In genomic region chr11:114448776-114449401, GRCm38 (mm10) we compare ENCODE assay signal across 9 mouse cellular contexts.
DNase-seq lines count a peak whose midpoint lies in the region; ATAC-seq and TF ChIP-seq lines count a peak whose summit lies in the region.
"Had no signal": no experiment of that assay in that cellular context is flagged by ENCODE, and none has a peak within 500 bp of the region (broad histone marks: within the 10 kb centered on the region; RNA-seq: fewer than 3 reads in every experiment).

No protein-coding gene starts in this region.

- no peaks in the 10 kb centered on the region for H3K9me3 ChIP-seq in forebrain, embryonic 15.5 days
- no peaks in the 10 kb centered on the region for H3K9me3 ChIP-seq in forebrain, embryonic 10.5 days
- no peaks in the 10 kb centered on the region for H3K9me3 ChIP-seq in embryonic facial prominence, embryonic 15.5 days (replicated peaks)
- H3K9me3 ChIP-seq in heart, embryonic 13.5 days: no peaks in the 10 kb centered on the region
- H3K9me3 ChIP-seq in intestine, embryonic 15.5 days: no peaks in the 10 kb centered on the region
- H3K9me3 ChIP-seq: limb, embryonic 12.5 days had no signal

- intact Hi-C loops in left cerebral cortex, postnatal 25 days (cut with DNase I): no loop called here

- H3K4me1 ChIP-seq in forebrain, embryonic 15.5 days: peaks cover 51% of the 10 kb centered on the region
- peaks cover 35% of the 10 kb centered on the region for H3K4me1 ChIP-seq in forebrain, embryonic 10.5 days
- H3K4me1 ChIP-seq in embryonic facial prominence, embryonic 15.5 days: peaks cover 44% of the 10 kb centered on the region
- H3K4me1 ChIP-seq in heart, embryonic 13.5 days: peaks cover 45% of the 10 kb centered on the region
- peaks cover 15% of the 10 kb centered on the region for H3K4me1 ChIP-seq in intestine, embryonic 15.5 days (replicated peaks)

- WGBS in forebrain, embryonic 15.5 days: 23% methylated on average over 13 of the region's 13 CpGs
- WGBS in forebrain, embryonic 10.5 days: 58% methylated on average over 13 of the region's 13 CpGs
- 25% methylated on average over 13 of the region's 13 CpGs for WGBS in embryonic facial prominence, embryonic 15.5 days
- WGBS in heart, embryonic 13.5 days: 13% methylated on average over 13 of the region's 13 CpGs
- 40% methylated on average over 13 of the region's 13 CpGs for WGBS in intestine, embryonic 15.5 days

- no peak overlapping the region for H3K4me2 ChIP-seq in forebrain, embryonic 15.5 days (replicated peaks)
- no peak overlapping the region for H3K4me2 ChIP-seq in embryonic facial prominence, embryonic 15.5 days (replicated peaks)
- peak overlapping the region; percentile 43 for H3K4me2 ChIP-seq in heart, embryonic 13.5 days
- H3K4me2 ChIP-seq in intestine, embryonic 15.5 days (replicated peaks): no peak overlapping the region
- H3K4me2 ChIP-seq: limb, embryonic 12.5 days had no signal

- H3K4me3 ChIP-seq in forebrain, embryonic 15.5 days: no peak overlapping the region
- H3K4me3 ChIP-seq in forebrain, embryonic 10.5 days: no peak overlapping the region
- no peak overlapping the region for H3K4me3 ChIP-seq in embryonic facial prominence, embryonic 15.5 days (replicated peaks)
- no peak overlapping the region for H3K4me3 ChIP-seq in heart, embryonic 13.5 days
- H3K4me3 ChIP-seq in intestine, embryonic 15.5 days (replicated peaks): no peak overlapping the region
- H3K4me3 ChIP-seq: limb, embryonic 12.5 days had no signal

- no peak for TF ChIP-seq CTCF in Patski (IDR thresholded peaks at IDR 0.05)

- no peaks in the 10 kb centered on the region for H3K27me3 ChIP-seq in forebrain, embryonic 15.5 days
- H3K27me3 ChIP-seq in forebrain, embryonic 10.5 days (ENCODE audit: poor library complexity, severe bottlenecking): peaks cover 27% of the 10 kb centered on the region
- H3K27me3 ChIP-seq in Patski: no peaks in the 10 kb centered on the region
- no peaks in the 10 kb centered on the region for H3K27me3 ChIP-seq in embryonic facial prominence, embryonic 15.5 days
- peaks cover 15% of the 10 kb centered on the region; the same call in 1 of the 2 replicates for H3K27me3 ChIP-seq in heart, embryonic 13.5 days (replicated peaks)
- no peaks in the 10 kb centered on the region for H3K27me3 ChIP-seq in intestine, embryonic 15.5 days (replicated peaks)

- H3K36me3 ChIP-seq in forebrain, embryonic 15.5 days: no peaks in the 10 kb centered on the region
- no peaks in the 10 kb centered on the region for H3K36me3 ChIP-seq in forebrain, embryonic 10.5 days (replicated peaks)
- H3K36me3 ChIP-seq in embryonic facial prominence, embryonic 15.5 days: no peaks in the 10 kb centered on the region
- H3K36me3 ChIP-seq in heart, embryonic 13.5 days: no peaks in the 10 kb centered on the region
- no peaks in the 10 kb centered on the region for H3K36me3 ChIP-seq in intestine, embryonic 15.5 days
- H3K36me3 ChIP-seq: limb, embryonic 12.5 days had no signal

- no peak for DNase-seq in forebrain, embryonic 10.5 days (ENCODE audit: extremely low spot score, low spot score)
- peak; percentile 83 for DNase-seq in Patski (ENCODE audit: low read depth, low spot score)
- DNase-seq in left cerebral cortex, postnatal 25 days (ENCODE audit: low spot score in 2 of 2): peak; percentile 46 to 86
- peak; percentile 78 for DNase-seq in testis, postnatal 10 days (ENCODE audit: low spot score)

- POLR2A ChIA-PET in Patski (lab: Charles Lee): no interaction called here

- peak; percentile 68 for ATAC-seq in forebrain, embryonic 15.5 days (replicated peaks)
- peak; percentile 87 for ATAC-seq in Patski
- ATAC-seq in embryonic facial prominence, embryonic 15.5 days (ENCODE audit: insufficient number of reproducible peaks, low FRiP score, low TSS enrichment, low read depth): peak; percentile 47; the same call in 1 of the 2 replicates
- ATAC-seq in heart, embryonic 13.5 days (ENCODE audit: extremely low read depth, insufficient number of reproducible peaks, low FRiP score, low TSS enrichment): no peak
- ATAC-seq in intestine, embryonic 15.5 days: no peak

- H3K9ac ChIP-seq in forebrain, embryonic 15.5 days (replicated peaks): no peak overlapping the region
- no peak overlapping the region for H3K9ac ChIP-seq in embryonic facial prominence, embryonic 15.5 days
- no peak overlapping the region for H3K9ac ChIP-seq in heart, embryonic 13.5 days
- H3K9ac ChIP-seq in intestine, embryonic 15.5 days: no peak overlapping the region
- H3K9ac ChIP-seq: limb, embryonic 12.5 days had no signal

- CTCF ChIA-PET in Patski (lab: Charles Lee): no interaction called here

- in situ Hi-C loops in Patski (cut with MboI; ENCODE audit: low pct_unique_long_range_greater_than_20kb): no loop called here

- peak overlapping the region; percentile 49; the same call in 1 of the 2 replicates for H3K27ac ChIP-seq in forebrain, embryonic 15.5 days (replicated peaks)
- no peak overlapping the region for H3K27ac ChIP-seq in forebrain, embryonic 10.5 days
- H3K27ac ChIP-seq in embryonic facial prominence, embryonic 15.5 days (replicated peaks): peak overlapping the region; percentile 22; the same call in 1 of the 2 replicates
- peak overlapping the region; percentile 73 for H3K27ac ChIP-seq in heart, embryonic 13.5 days (replicated peaks)
- no peak overlapping the region for H3K27ac ChIP-seq in intestine, embryonic 15.5 days
- H3K27ac ChIP-seq: limb, embryonic 12.5 days had no signal

Comparison
In these comparisons a context has a peak if more than half of its experiments do, and no peak if none do; other contexts are left out.
1. H3K27ac ChIP-seq: peak in forebrain, embryonic 15.5 days (single experiment), embryonic facial prominence, embryonic 15.5 days (single experiment) and heart, embryonic 13.5 days (single experiment); none in forebrain, embryonic 10.5 days (single experiment) and intestine, embryonic 15.5 days (single experiment).
2. ATAC-seq: peak in forebrain, embryonic 15.5 days (single experiment), Patski (single experiment) and embryonic facial prominence, embryonic 15.5 days (single experiment); none in heart, embryonic 13.5 days (single experiment) and intestine, embryonic 15.5 days (single experiment).